Mouse (Mus musculus) heart, postnatal 0 days (tissue): ENCODE measurements around the gene Mpp2.

ENCODE experiments used
- CTCF ChIP-seq: IDR thresholded peaks from 2 replicates; pipeline ENCODE4 v1.5.1; 2016; ENCODE audit warnings: antibody characterized with exemption, control low read depth, low read depth
- EP300 ChIP-seq: IDR thresholded peaks from 2 replicates; pipeline ENCODE4 v1.6.1; 2016; ENCODE audit warnings: antibody characterized with exemption, low read depth

GRCm38 (mm10) chr11:102041350-102041949, 46.9 kb downstream of the Mpp2 start, which contains the start of gene Cd300lg:
- TF ChIP-seq CTCF, result no peak
- no peak for TF ChIP-seq EP300
